Mouse (Mus musculus) activated CD4-positive, CD25-positive, alpha-beta regulatory T cell (primary cell): ENCODE measurements around the gene Olfr173. TPM values are rescaled to one million over a fixed set of nuclear protein-coding genes. Genes with fewer than 3 reads are reported as not detected.

Source experiments
- polyA plus RNA-seq, 2 experiments: library from polyadenylated mRNA; unstranded; fragments of 100-300 nt; shearing (Covaris generic); gene quantifications; one replicate each; pipeline ENCODE4 v1.2.1; 2017

Olfr173 gene
- 1 to 10 TPM in 1 of 2 experiments, under 1 TPM in 1; 0.59 to 1.2 TPM for polyA plus RNA-seq

GRCm38 (mm10) chr16:58800168-58800567 lies at the start of gene Olfr173:
Gene Olfr173 (minus strand): TSS chr16:58800268.

GRCm38 (mm10) chr16:58826732-58827319 lies 26.8 kb upstream of the Olfr173 start, which contains the start of gene Olfr175-ps1:
Gene Olfr175-ps1 (minus strand): TSS chr16:58826782.

GRCm38 (mm10) chr16:58763076-58763475 lies 37.0 kb downstream of the Olfr173 start, which contains the start of gene Olfr172:
Gene Olfr172 (minus strand): TSS chr16:58763176.

Other genes starting within 250 kb of the Olfr173 start
- not detected for gene Gm813, start 183.3 kb downstream of the Olfr173 start, polyA plus RNA-seq
- gene E330017A01Rik, start 161.5 kb downstream of the Olfr173 start, polyA plus RNA-seq: under 1 TPM; 0.19 to 0.26 TPM
- 10 to 100 TPM; 29.6 to 87.6 TPM for gene Cpox, start 130.0 kb downstream of the Olfr173 start, polyA plus RNA-seq
- gene Gpr15, start 81.2 kb downstream of the Olfr173 start, polyA plus RNA-seq: 10 to 100 TPM in 1 of 2 experiments, 1 to 10 TPM in 1; 4.4 to 47.8 TPM
- gene Cldnd1, start 72.4 kb downstream of the Olfr173 start, polyA plus RNA-seq: 100 to 1,000 TPM in 1 of 2 experiments, 10 to 100 TPM in 1; 81.2 to 182 TPM
- gene Olfr172, start 37.1 kb downstream of the Olfr173 start, polyA plus RNA-seq: not detected
- not detected for gene Olfr175-ps1, start 26.5 kb upstream of the Olfr173 start, polyA plus RNA-seq
- gene Olfr177, start 74.5 kb upstream of the Olfr173 start, polyA plus RNA-seq: not detected
- not detected for gene Olfr178, start 91.8 kb upstream of the Olfr173 start, polyA plus RNA-seq
- gene Olfr181, start 128.5 kb upstream of the Olfr173 start, polyA plus RNA-seq: under 1 TPM in 1 of 2 experiments, not detected in 1; 0.08 TPM
- gene Olfr180, start 129.1 kb upstream of the Olfr173 start, polyA plus RNA-seq: not detected
- not detected for gene Olfr183, start 195.1 kb upstream of the Olfr173 start, polyA plus RNA-seq
- gene Olfr186, start 230.0 kb upstream of the Olfr173 start, polyA plus RNA-seq: not detected
- under 1 TPM in 1 of 2 experiments, not detected in 1; 0.47 TPM for gene Olfr187, start 239.5 kb upstream of the Olfr173 start, polyA plus RNA-seq